Mouse (Mus musculus) lung, postnatal 14 days (tissue): ENCODE results near the gene Nfic.

Experiments
- DNase-seq: peaks from one replicate; pipeline ENCODE4 v3.0.0; 2021

Gene Nfic

GRCm38 (mm10) chr10:81455181-81455895 lies at the start of gene Nfic:
Gene Nfic, minus strand, starts transcription at chr10:81455635.
- DNase-seq = no peak

- peak; percentile 95 for DNase-seq
Observed at GRCm38 (mm10) chr10:81502658-81503057, 47.2 kb upstream of the Nfic start.

- DNase-seq = no peak
Observed at GRCm38 (mm10) chr10:81501863-81502262, 46.4 kb upstream of the Nfic start.

GRCm38 (mm10) chr10:81500032-81500431 lies 44.6 kb upstream of the Nfic start, which contains the start of gene S1pr4:
Gene S1pr4, minus strand, starts transcription at chr10:81500132.
- DNase-seq = no peak

GRCm38 (mm10) chr10:81499250-81499901 lies 43.9 kb upstream of the Nfic start:
- DNase-seq = peak; percentile 70

GRCm38 (mm10) chr10:81498316-81499249 lies 43.1 kb upstream of the Nfic start:
- DNase-seq = no peak

- DNase-seq = no peak
Observed at GRCm38 (mm10) chr10:81497401-81498270, 42.2 kb upstream of the Nfic start.

- no peak for DNase-seq
Observed at GRCm38 (mm10) chr10:81496969-81497368, 41.5 kb upstream of the Nfic start.

- peak; percentile 98 for DNase-seq
Observed at GRCm38 (mm10) chr10:81496264-81496901, 40.9 kb upstream of the Nfic start, which contains the start of gene Ncln. Gene Ncln, minus strand, starts transcription at chr10:81496392.

GRCm38 (mm10) chr10:81495616-81496263 lies 40.3 kb upstream of the Nfic start:
- no peak for DNase-seq

- DNase-seq = no peak
Observed at GRCm38 (mm10) chr10:81495151-81495550, 39.7 kb upstream of the Nfic start.

GRCm38 (mm10) chr10:81494260-81495041 lies 39.0 kb upstream of the Nfic start:
- no peak for DNase-seq

GRCm38 (mm10) chr10:81493601-81494220 lies 38.3 kb upstream of the Nfic start:
- DNase-seq = no peak

GRCm38 (mm10) chr10:81492606-81493240 lies 37.3 kb upstream of the Nfic start:
- no peak for DNase-seq

GRCm38 (mm10) chr10:81491018-81491417 lies 35.6 kb upstream of the Nfic start:
- no peak for DNase-seq

- no peak for DNase-seq
Observed at GRCm38 (mm10) chr10:81489941-81490340, 34.5 kb upstream of the Nfic start.

- DNase-seq = no peak
Observed at GRCm38 (mm10) chr10:81488081-81488480, 32.6 kb upstream of the Nfic start.

- no peak for DNase-seq
Observed at GRCm38 (mm10) chr10:81486496-81486895, 31.1 kb upstream of the Nfic start.

GRCm38 (mm10) chr10:81485479-81486018 lies 30.1 kb upstream of the Nfic start:
- DNase-seq = no peak
